Mouse (Mus musculus) E14TG2a.4 (cell line): Measurements from ENCODE around the gene Kcnj16.

Experiments used
- H3K27me3 ChIP-seq: 2 replicates; pipeline ENCODE4 v1.6.1; 2014; ENCODE audit warnings: low read length, control low read depth; ENCODE audit not compliant: insufficient read depth
- H3K36me3 ChIP-seq: 2 replicates; pipeline ENCODE4 v1.6.1; 2014; ENCODE audit warnings: low read length, control low read depth; ENCODE audit not compliant: insufficient read depth
- H3K4me1 ChIP-seq: replicated peaks from 2 replicates; pipeline ENCODE4 v1.6.1; 2014; ENCODE audit warnings: low read depth, low read length, control low read depth
- H3K4me3 ChIP-seq: replicated peaks from 2 replicates; pipeline ENCODE4 v1.5.1; 2014; ENCODE audit warnings: mild to moderate bottlenecking, low read length
- H3K9me3 ChIP-seq: 2 replicates; pipeline ENCODE4 v1.6.1; 2014; ENCODE audit warnings: low read length, control low read depth
- CTCF ChIP-seq: conservative IDR thresholded peaks from 2 replicates; pipeline ENCODE4 v1.5.1; 2014; ENCODE audit warnings: low read length
- NANOG ChIP-seq: IDR thresholded peaks from 2 replicates; pipeline ENCODE4 v1.6.1; 2014; ENCODE audit warnings: borderline replicate concordance, low read length, mixed read lengths
- POU5F1 ChIP-seq: IDR thresholded peaks from 2 replicates; pipeline ENCODE4 v1.6.1; 2014; ENCODE audit warnings: low read length, borderline replicate concordance

Gene Kcnj16

GRCm38 (mm10) chr11:110985508-110985907, 17.7 kb downstream of the Kcnj16 start:
- no peaks in the 10 kb centered on the region for H3K36me3 ChIP-seq
- no peaks in the 10 kb centered on the region for H3K9me3 ChIP-seq
- H3K4me3 ChIP-seq = no peak overlapping the region
- no peak for TF ChIP-seq POU5F1
- no peak for TF ChIP-seq CTCF
- no peak for TF ChIP-seq NANOG
- H3K27me3 ChIP-seq = no peaks in the 10 kb centered on the region
- H3K4me1 ChIP-seq = no peaks in the 10 kb centered on the region

- Histone ChIP-seq H3K9me3 (no peaks in the 10 kb centered on the region), H3K4me1 (no peaks in the 10 kb centered on the region), H3K4me3 (no peak overlapping the region), H3K27me3 (no peaks in the 10 kb centered on the region), H3K36me3 (no peaks in the 10 kb centered on the region)
- TF ChIP-seq NANOG = no peak
- no peak for TF ChIP-seq CTCF
- no peak for TF ChIP-seq POU5F1
Observed at GRCm38 (mm10) chr11:110985949-110986348, 18.1 kb downstream of the Kcnj16 start.

- Histone ChIP-seq H3K4me3 (no peak overlapping the region), H3K36me3 (no peaks in the 10 kb centered on the region), H3K4me1 (no peaks in the 10 kb centered on the region), H3K27me3 (no peaks in the 10 kb centered on the region), H3K9me3 (no peaks in the 10 kb centered on the region)
- TF ChIP-seq POU5F1 = no peak
- TF ChIP-seq CTCF = no peak
- TF ChIP-seq NANOG = no peak
Observed at GRCm38 (mm10) chr11:110993616-110994015, 25.8 kb downstream of the Kcnj16 start.

GRCm38 (mm10) chr11:110997211-110997610, 29.4 kb downstream of the Kcnj16 start:
- Histone ChIP-seq H3K4me1 (peaks cover 6% of the 10 kb centered on the region; the same call in 1 of the 2 replicates), H3K36me3 (no peaks in the 10 kb centered on the region), H3K27me3 (no peaks in the 10 kb centered on the region), H3K4me3 (no peak overlapping the region), H3K9me3 (no peaks in the 10 kb centered on the region)
- TF ChIP-seq NANOG (no peak), POU5F1 (no peak)

- Histone ChIP-seq H3K27me3 (no peaks in the 10 kb centered on the region), H3K9me3 (no peaks in the 10 kb centered on the region), H3K36me3 (no peaks in the 10 kb centered on the region), H3K4me1 (peaks cover 4% of the 10 kb centered on the region; the same call in 1 of the 2 replicates), H3K4me3 (no peak overlapping the region)
- TF ChIP-seq NANOG (no peak), CTCF (no peak), POU5F1 (no peak)
Observed at GRCm38 (mm10) chr11:111005103-111005502, 37.3 kb downstream of the Kcnj16 start.

- Histone ChIP-seq H3K4me1 (no peaks in the 10 kb centered on the region), H3K4me3 (no peak overlapping the region), H3K36me3 (no peaks in the 10 kb centered on the region), H3K27me3 (no peaks in the 10 kb centered on the region), H3K9me3 (no peaks in the 10 kb centered on the region)
- TF ChIP-seq POU5F1 (no peak), CTCF (no peak), NANOG (no peak)
Observed at GRCm38 (mm10) chr11:111009471-111009870, 41.6 kb downstream of the Kcnj16 start.

- no peaks in the 10 kb centered on the region for H3K36me3 ChIP-seq
Observed at GRCm38 (mm10) chr11:111016206-111016605, 48.4 kb downstream of the Kcnj16 start.

GRCm38 (mm10) chr11:111020211-111020610, 52.4 kb downstream of the Kcnj16 start:
- H3K9me3 ChIP-seq = no peaks in the 10 kb centered on the region
- no peak for TF ChIP-seq NANOG
- TF ChIP-seq CTCF = no peak
- TF ChIP-seq POU5F1 = no peak
- no peak overlapping the region for H3K4me3 ChIP-seq
- H3K4me1 ChIP-seq = peaks cover 49% of the 10 kb centered on the region
- no peaks in the 10 kb centered on the region for H3K27me3 ChIP-seq
- H3K36me3 ChIP-seq = no peaks in the 10 kb centered on the region

More at GRCm38 (mm10) chr11:111016206-111016605, 48.4 kb downstream of the Kcnj16 start:
- Histone ChIP-seq H3K4me3 (no peak overlapping the region), H3K27me3 (no peaks in the 10 kb centered on the region), H3K9me3 (no peaks in the 10 kb centered on the region), H3K4me1 (peaks cover 21% of the 10 kb centered on the region)
- no peak for TF ChIP-seq NANOG
- TF ChIP-seq POU5F1 = no peak
- no peak for TF ChIP-seq CTCF

- Histone ChIP-seq H3K9me3 (no peaks in the 10 kb centered on the region), H3K4me3 (no peak overlapping the region), H3K4me1 (peaks cover 54% of the 10 kb centered on the region), H3K27me3 (no peaks in the 10 kb centered on the region), H3K36me3 (no peaks in the 10 kb centered on the region)
- TF ChIP-seq NANOG (no peak), CTCF (no peak), POU5F1 (no peak)
Observed at GRCm38 (mm10) chr11:111022681-111023281, 54.9 kb downstream of the Kcnj16 start.
